Mouse (Mus musculus): ENCODE measurements around the gene Phtf1. TPM values are rescaled to one million over a fixed set of nuclear protein-coding genes. Genes with fewer than 3 reads are reported as not detected.

The Phtf1 gene
- polyA plus RNA-seq, 1 experiment from 2014 or later: 41.1 TPM

DNA sequence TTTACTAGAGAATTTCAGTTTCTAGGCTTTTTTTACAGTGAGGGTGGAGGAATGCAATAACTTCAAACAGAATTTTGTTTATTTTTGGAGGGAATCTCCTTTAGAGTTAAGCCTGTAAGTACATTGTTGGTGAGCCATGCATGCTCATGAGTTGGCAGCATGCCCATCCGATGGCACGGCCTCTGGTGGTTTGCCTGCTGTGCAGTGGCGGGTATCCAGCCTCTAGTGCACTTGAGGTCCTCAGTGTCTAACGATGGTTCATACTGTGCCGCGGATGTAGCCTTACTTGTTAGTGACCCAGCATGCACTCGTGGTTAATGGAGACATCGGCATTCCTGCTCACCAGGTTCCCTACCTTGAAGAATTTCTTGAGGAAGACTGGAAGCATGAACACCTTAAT is 39.6 kb downstream of the Phtf1 start:
- Histone ChIP-seq H3K4me3 (ENCODE audit: low read depth, low read length) (no peak overlapping the region), H3K27ac (replicated peaks; ENCODE audit: low read depth, low read length) (no peak overlapping the region), H3K9me3 (ENCODE audit: control insufficient read depth, low read length) (no peaks in the 10 kb centered on the region), H3K9ac (ENCODE audit: low read depth, low read length) (no peak overlapping the region), H3K36me3 (ENCODE audit: control insufficient read depth, insufficient read depth, low read length) (peaks cover 61% of the 10 kb centered on the region), H3K4me1 (ENCODE audit: control insufficient read depth, insufficient read depth, low read length) (no peaks in the 10 kb centered on the region), H3K27me3 (replicated peaks; ENCODE audit: control insufficient read depth, insufficient read depth, low read length) (no peaks in the 10 kb centered on the region), H3K4me2 (ENCODE audit: low read depth, low read length) (no peak overlapping the region)
- peak; percentile 35 for DNase-seq (ENCODE audit: low spot score)
- ATAC-seq (ENCODE audit: low read depth): peak; percentile 50; the same call in 1 of the 2 replicates
- WGBS: 85% methylated on average over 8 of the region's 8 CpGs

DNA sequence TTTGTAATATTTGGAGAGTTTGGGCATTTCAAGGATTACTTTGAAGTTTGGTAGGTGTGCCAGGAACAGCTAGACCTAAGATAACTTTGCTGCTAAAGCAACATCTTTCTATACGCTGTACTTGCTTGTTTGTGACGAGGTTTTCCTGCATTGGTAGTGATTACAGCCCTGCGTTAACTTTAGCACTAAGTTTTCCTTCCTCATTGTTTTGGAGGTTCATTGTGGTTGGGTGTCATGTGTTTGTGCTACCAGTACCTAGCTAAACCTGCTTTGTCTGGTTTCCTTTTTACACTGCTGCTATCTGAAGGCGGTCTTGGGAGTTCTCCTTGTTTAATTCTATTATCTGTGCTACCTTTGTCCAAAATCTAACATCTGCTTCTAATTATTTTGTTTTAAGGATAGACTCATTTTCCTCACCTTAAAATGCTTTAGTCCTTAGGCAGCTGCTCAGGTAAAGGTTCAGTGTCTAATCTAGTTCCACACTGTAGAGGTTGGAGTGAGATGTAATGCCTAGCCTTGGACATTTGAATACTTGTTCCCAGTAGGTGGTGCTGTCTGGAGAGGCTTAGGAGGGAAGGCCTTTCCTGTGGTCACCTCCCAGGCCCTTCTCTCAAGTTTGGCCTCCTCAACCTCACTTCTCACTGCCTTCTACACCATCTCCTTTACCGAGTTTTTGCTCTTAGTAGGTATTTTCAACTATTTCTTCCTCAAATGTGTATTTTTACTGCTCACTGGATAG is 42.2 kb downstream of the Phtf1 start:
- Histone ChIP-seq H3K9ac (ENCODE audit: low read depth, low read length) (no peak overlapping the region), H3K4me2 (ENCODE audit: low read depth, low read length) (no peak overlapping the region), H3K4me3 (ENCODE audit: low read depth, low read length) (no peak overlapping the region), H3K27me3 (replicated peaks; ENCODE audit: control insufficient read depth, insufficient read depth, low read length) (no peaks in the 10 kb centered on the region), H3K4me1 (ENCODE audit: control insufficient read depth, insufficient read depth, low read length) (no peaks in the 10 kb centered on the region), H3K36me3 (ENCODE audit: control insufficient read depth, insufficient read depth, low read length) (peaks cover 50% of the 10 kb centered on the region), H3K27ac (replicated peaks; ENCODE audit: low read depth, low read length) (no peak overlapping the region), H3K9me3 (ENCODE audit: control insufficient read depth, low read length) (no peaks in the 10 kb centered on the region)
- DNase-seq (ENCODE audit: low spot score) (no peak), ATAC-seq (ENCODE audit: low read depth) (no peak)
- 93% methylated on average over 5 of the region's 5 CpGs for WGBS

DNA sequence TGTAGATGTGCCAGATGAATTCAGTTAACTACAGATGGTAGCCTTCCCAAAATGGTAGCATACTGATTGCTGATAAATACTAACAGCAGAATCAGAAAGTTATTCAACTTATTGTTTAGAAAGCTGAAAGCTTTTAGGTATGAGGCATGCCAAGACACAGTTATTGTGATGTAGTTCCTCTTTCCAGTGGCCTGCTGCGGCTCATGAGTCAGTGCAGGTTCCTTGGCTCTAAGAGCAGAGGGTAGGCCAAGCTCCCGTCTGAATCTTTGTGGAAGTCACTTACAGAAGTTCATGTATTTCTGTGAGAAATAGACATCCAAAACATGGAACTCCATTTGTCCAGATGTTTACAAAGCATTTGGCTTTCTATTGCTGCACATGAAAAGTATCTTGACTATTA is 44.1 kb downstream of the Phtf1 start:
- ATAC-seq (ENCODE audit: low read depth): no peak
- WGBS: 90% methylated on average over 2 of the region's 2 CpGs

DNA sequence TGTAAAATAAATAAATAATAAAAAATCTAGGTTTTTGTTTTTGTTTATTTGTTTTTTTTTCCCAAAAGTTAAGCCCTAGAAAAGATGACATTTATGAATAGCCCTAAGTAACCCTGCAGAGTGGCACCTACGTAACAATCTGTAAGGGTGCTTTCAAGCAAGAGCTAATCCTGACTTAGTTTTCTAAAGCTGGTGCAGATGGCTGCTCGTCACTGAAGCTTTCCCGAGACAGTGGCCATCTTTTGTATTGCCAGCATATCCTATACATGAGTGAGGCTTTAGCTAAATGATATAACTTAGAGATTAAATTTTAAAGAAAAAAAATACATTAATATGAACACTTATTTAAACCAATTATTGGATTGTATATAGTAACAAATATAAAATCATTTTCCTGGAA is 50.0 kb downstream of the Phtf1 start:
- no peaks in the 10 kb centered on the region for H3K4me1 ChIP-seq (ENCODE audit: control insufficient read depth, insufficient read depth, low read length)
- 87% methylated on average over 3 of the region's 3 CpGs for WGBS
- H3K9ac ChIP-seq (ENCODE audit: low read depth, low read length): no peak overlapping the region
- ATAC-seq (ENCODE audit: low read depth): no peak
- DNase-seq (ENCODE audit: low spot score): no peak
- H3K4me2 ChIP-seq (ENCODE audit: low read depth, low read length): no peak overlapping the region
- peaks cover 38% of the 10 kb centered on the region for H3K36me3 ChIP-seq (ENCODE audit: control insufficient read depth, insufficient read depth, low read length)
- H3K9me3 ChIP-seq (ENCODE audit: control insufficient read depth, low read length): no peaks in the 10 kb centered on the region
- H3K27me3 ChIP-seq (replicated peaks; ENCODE audit: control insufficient read depth, insufficient read depth, low read length): no peaks in the 10 kb centered on the region
- no peak overlapping the region for H3K27ac ChIP-seq (replicated peaks; ENCODE audit: low read depth, low read length)
- no peak overlapping the region for H3K4me3 ChIP-seq (ENCODE audit: low read depth, low read length)

More for the DNA sequence above, 44.1 kb downstream of the Phtf1 start:
- Histone ChIP-seq H3K4me3 (ENCODE audit: low read depth, low read length) (no peak overlapping the region), H3K4me1 (ENCODE audit: control insufficient read depth, insufficient read depth, low read length) (no peaks in the 10 kb centered on the region), H3K4me2 (ENCODE audit: low read depth, low read length) (no peak overlapping the region), H3K27ac (replicated peaks; ENCODE audit: low read depth, low read length) (no peak overlapping the region), H3K36me3 (ENCODE audit: control insufficient read depth, insufficient read depth, low read length) (peaks cover 47% of the 10 kb centered on the region), H3K9ac (ENCODE audit: low read depth, low read length) (no peak overlapping the region), H3K27me3 (replicated peaks; ENCODE audit: control insufficient read depth, insufficient read depth, low read length) (no peaks in the 10 kb centered on the region), H3K9me3 (ENCODE audit: control insufficient read depth, low read length) (no peaks in the 10 kb centered on the region)
- DNase-seq (ENCODE audit: low spot score): no peak

DNA sequence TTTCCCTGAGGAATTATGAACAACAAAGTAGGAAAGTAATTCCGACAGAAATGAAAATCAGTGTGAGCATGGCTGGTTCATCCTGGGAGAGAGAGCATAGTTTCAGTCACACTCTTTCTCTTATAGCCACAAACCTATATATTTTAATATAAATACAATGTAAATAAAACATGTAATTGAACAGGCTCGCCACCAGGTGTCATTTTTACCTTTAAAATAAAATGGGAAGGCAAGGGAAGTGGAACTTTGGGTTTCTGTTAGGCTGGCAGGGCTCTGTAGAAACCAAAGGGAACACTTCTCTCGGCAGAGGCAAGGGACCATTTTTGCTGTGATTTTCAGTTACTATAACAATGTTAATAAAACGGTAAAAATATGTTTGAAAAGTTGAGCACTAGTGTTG is 51.5 kb downstream of the Phtf1 start:
- no peak overlapping the region for H3K4me2 ChIP-seq (ENCODE audit: low read depth, low read length)
- H3K9ac ChIP-seq (ENCODE audit: low read depth, low read length): no peak overlapping the region
- H3K27me3 ChIP-seq (replicated peaks; ENCODE audit: control insufficient read depth, insufficient read depth, low read length): no peaks in the 10 kb centered on the region
- ATAC-seq (ENCODE audit: low read depth): no peak
- H3K4me1 ChIP-seq (ENCODE audit: control insufficient read depth, insufficient read depth, low read length): no peaks in the 10 kb centered on the region
- WGBS: 57% methylated on average over 4 of the region's 4 CpGs
- no peaks in the 10 kb centered on the region for H3K9me3 ChIP-seq (ENCODE audit: control insufficient read depth, low read length)
- H3K27ac ChIP-seq (replicated peaks; ENCODE audit: low read depth, low read length): no peak overlapping the region
- DNase-seq (ENCODE audit: low spot score): peak; percentile 61
- H3K4me3 ChIP-seq (ENCODE audit: low read depth, low read length): no peak overlapping the region
- peaks cover 37% of the 10 kb centered on the region for H3K36me3 ChIP-seq (ENCODE audit: control insufficient read depth, insufficient read depth, low read length)

DNA sequence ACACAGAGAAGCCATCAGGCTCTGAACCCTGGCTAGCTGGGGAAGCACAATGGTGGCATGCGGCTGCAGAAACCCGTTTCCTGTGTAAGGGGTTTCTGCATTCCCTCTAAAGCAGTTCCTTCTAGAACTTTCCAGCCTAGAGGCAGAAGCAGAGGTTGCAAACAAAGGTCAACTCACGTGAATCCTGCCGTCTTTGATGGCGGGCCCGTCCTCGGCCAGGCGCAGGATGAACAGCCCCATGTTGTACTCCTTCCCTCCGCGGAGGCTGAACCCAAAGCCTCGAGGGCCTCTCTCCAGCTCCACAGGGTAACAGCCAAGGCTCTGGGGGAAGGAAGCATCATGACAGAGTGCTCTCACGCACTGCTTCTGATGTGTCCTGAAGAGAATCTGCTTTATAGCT is 52.2 kb downstream of the Phtf1 start:
- Histone ChIP-seq H3K36me3 (ENCODE audit: control insufficient read depth, insufficient read depth, low read length) (peaks cover 34% of the 10 kb centered on the region), H3K27ac (replicated peaks; ENCODE audit: low read depth, low read length) (no peak overlapping the region), H3K4me2 (ENCODE audit: low read depth, low read length) (no peak overlapping the region), H3K9me3 (ENCODE audit: control insufficient read depth, low read length) (no peaks in the 10 kb centered on the region), H3K9ac (ENCODE audit: low read depth, low read length) (no peak overlapping the region), H3K27me3 (replicated peaks; ENCODE audit: control insufficient read depth, insufficient read depth, low read length) (no peaks in the 10 kb centered on the region), H3K4me1 (ENCODE audit: control insufficient read depth, insufficient read depth, low read length) (no peaks in the 10 kb centered on the region), H3K4me3 (ENCODE audit: low read depth, low read length) (no peak overlapping the region)
- no peak for DNase-seq (ENCODE audit: low spot score)
- 84% methylated on average over 12 of the region's 12 CpGs for WGBS
- no peak for ATAC-seq (ENCODE audit: low read depth)

DNA sequence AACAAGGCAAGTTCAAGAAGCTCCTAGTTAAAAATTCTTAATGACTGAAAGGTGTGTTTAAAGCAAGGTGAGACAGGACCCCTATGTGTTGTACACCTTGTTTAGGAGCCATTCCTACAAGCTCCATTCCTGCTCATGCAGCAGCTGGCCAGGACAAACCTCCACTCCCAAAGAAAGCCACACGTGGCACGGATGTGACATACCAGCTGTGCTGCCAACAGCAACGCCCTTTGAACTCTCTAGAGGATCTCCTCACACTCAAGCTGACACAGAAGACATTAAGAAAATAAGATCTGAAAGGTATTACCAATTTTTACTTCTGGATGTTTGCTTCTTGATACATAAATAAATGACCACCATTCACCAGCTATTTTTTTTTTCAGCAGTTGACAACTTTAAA is 59.0 kb downstream of the Phtf1 start:
- H3K4me3 ChIP-seq (ENCODE audit: low read depth, low read length): no peak overlapping the region
- H3K4me1 ChIP-seq (ENCODE audit: control insufficient read depth, insufficient read depth, low read length): no peaks in the 10 kb centered on the region
- H3K4me2 ChIP-seq (ENCODE audit: low read depth, low read length): no peak overlapping the region
- no peaks in the 10 kb centered on the region for H3K9me3 ChIP-seq (ENCODE audit: control insufficient read depth, low read length)
- no peak overlapping the region for H3K27ac ChIP-seq (replicated peaks; ENCODE audit: low read depth, low read length)
- no peak for DNase-seq (ENCODE audit: low spot score)
- no peaks in the 10 kb centered on the region for H3K27me3 ChIP-seq (replicated peaks; ENCODE audit: control insufficient read depth, insufficient read depth, low read length)
- no peak for ATAC-seq (ENCODE audit: low read depth)
- WGBS: 54% methylated on average over 3 of the region's 3 CpGs
- no peak overlapping the region for H3K9ac ChIP-seq (ENCODE audit: low read depth, low read length)
- peaks cover 11% of the 10 kb centered on the region; the same call in 1 of the 2 replicates for H3K36me3 ChIP-seq (ENCODE audit: control insufficient read depth, insufficient read depth, low read length)

DNA sequence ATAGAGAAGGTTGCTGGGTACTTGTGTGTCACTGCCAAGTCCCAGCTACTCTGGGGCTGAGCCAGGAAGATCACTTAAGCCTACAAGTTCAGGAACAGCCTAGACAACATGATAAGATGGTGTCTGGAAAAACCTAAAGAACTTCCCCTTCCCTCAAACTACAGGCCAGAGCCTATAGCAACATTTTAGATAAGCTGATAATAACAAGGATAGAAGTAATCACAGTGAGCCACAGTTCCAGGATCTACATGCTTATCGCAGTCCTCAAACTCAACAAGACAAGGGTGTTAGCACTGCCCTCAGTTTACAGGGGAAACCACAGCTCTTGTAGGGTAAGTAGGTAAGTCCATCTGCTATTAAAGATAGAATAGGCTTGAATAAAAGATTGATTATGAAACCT is 64.2 kb downstream of the Phtf1 start:
- Histone ChIP-seq H3K9me3 (ENCODE audit: control insufficient read depth, low read length) (no peaks in the 10 kb centered on the region), H3K36me3 (ENCODE audit: control insufficient read depth, insufficient read depth, low read length) (no peaks in the 10 kb centered on the region), H3K27me3 (replicated peaks; ENCODE audit: control insufficient read depth, insufficient read depth, low read length) (no peaks in the 10 kb centered on the region), H3K9ac (ENCODE audit: low read depth, low read length) (no peak overlapping the region), H3K4me2 (ENCODE audit: low read depth, low read length) (no peak overlapping the region), H3K4me3 (ENCODE audit: low read depth, low read length) (no peak overlapping the region), H3K27ac (replicated peaks; ENCODE audit: low read depth, low read length) (no peak overlapping the region), H3K4me1 (ENCODE audit: control insufficient read depth, insufficient read depth, low read length) (no peaks in the 10 kb centered on the region)
- no peak for DNase-seq (ENCODE audit: low spot score)
- no peak for ATAC-seq (ENCODE audit: low read depth)
- 98% methylated on average over 1 of the region's 1 CpGs for WGBS

DNA sequence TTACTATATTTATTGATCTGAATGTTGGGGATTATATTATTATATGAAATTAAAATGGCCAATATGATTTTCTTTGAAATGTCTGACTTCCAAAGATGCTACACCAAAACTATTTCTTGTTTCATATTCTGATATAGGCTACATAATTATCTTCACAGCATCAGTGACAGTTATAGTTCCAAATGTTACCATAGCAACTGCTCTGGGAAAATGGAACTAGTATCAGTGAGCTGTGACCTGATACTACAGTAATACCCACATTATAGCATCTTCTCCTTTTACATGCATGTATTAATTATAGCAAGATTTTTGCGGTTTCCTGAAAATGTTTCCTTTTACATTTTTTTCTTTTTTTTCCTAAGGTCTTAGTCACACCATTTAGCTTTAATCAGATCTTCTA is 64.8 kb downstream of the Phtf1 start:
- H3K4me3 ChIP-seq (ENCODE audit: low read depth, low read length): no peak overlapping the region
- no peaks in the 10 kb centered on the region for H3K9me3 ChIP-seq (ENCODE audit: control insufficient read depth, low read length)
- DNase-seq (ENCODE audit: low spot score) (no peak), ATAC-seq (ENCODE audit: low read depth) (no peak)
- no peak overlapping the region for H3K9ac ChIP-seq (ENCODE audit: low read depth, low read length)
- no peak overlapping the region for H3K27ac ChIP-seq (replicated peaks; ENCODE audit: low read depth, low read length)
- no peak overlapping the region for H3K4me2 ChIP-seq (ENCODE audit: low read depth, low read length)
- H3K27me3 ChIP-seq (replicated peaks; ENCODE audit: control insufficient read depth, insufficient read depth, low read length): no peaks in the 10 kb centered on the region
- H3K36me3 ChIP-seq (ENCODE audit: control insufficient read depth, insufficient read depth, low read length): no peaks in the 10 kb centered on the region
- 80% methylated on average over 1 of the region's 1 CpGs for WGBS
- no peaks in the 10 kb centered on the region for H3K4me1 ChIP-seq (ENCODE audit: control insufficient read depth, insufficient read depth, low read length)
